Mouse (Mus musculus) heart, adult 2 months (tissue): ENCODE measurements around the gene Plekhg3. TPM values are rescaled to one million over a fixed set of nuclear protein-coding genes. Genes with fewer than 3 reads are reported as not detected.

Experiments used
- DNase-seq, 2 experiments: peaks; one replicate each; pipeline ENCODE4 v3.0.0; 2021
- H3K27ac ChIP-seq: fragments of 200-600 bp; 2 replicates; pipeline ENCODE4 v1.8.1; 2022
- H3K27me3 ChIP-seq: fragments of 200-500 bp; 2 replicates; pipeline ENCODE4 v1.6.1; 2012; ENCODE audit warnings: mild to moderate bottlenecking, low read length, inconsistent platforms, mixed read lengths; ENCODE audit not compliant: control insufficient read depth, insufficient read depth
- H3K36me3 ChIP-seq: fragments of 200-500 bp; 2 replicates; pipeline ENCODE4 v1.6.1; 2012; ENCODE audit warnings: low read length, inconsistent platforms; ENCODE audit not compliant: control insufficient read depth, insufficient read depth
- H3K4me1 ChIP-seq: fragments of 200-500 bp; 2 replicates; pipeline ENCODE4 v1.6.1; 2011; ENCODE audit warnings: low read length; ENCODE audit not compliant: control insufficient read depth, insufficient read depth
- H3K4me3 ChIP-seq: fragments of 200-600 bp; 2 replicates; pipeline ENCODE4 v1.8.1; 2022
- H3K79me2 ChIP-seq: fragments of 200-500 bp; replicated peaks from 2 replicates; pipeline ENCODE4 v1.6.1; 2012; ENCODE audit warnings: mild to moderate bottlenecking, inconsistent platforms, low read length, moderate library complexity, mixed read lengths; ENCODE audit not compliant: control insufficient read depth, insufficient read depth
- H3K9ac ChIP-seq: fragments of 200-500 bp; 2 replicates; pipeline ENCODE4 v1.6.1; 2012; ENCODE audit warnings: low read depth, mild to moderate bottlenecking, control low read depth, inconsistent platforms, low read length, mixed read lengths
- CTCF ChIP-seq: fragments of 200-600 bp; IDR thresholded peaks from 2 replicates; pipeline ENCODE4 v1.8.1; 2022; ENCODE audit warnings: antibody characterized with exemption, mild to moderate bottlenecking, moderate library complexity
- EP300 ChIP-seq: fragments of 200-500 bp; IDR thresholded peaks from 2 replicates; pipeline ENCODE4 v1.6.1; 2011; ENCODE audit warnings: low read depth, low read length, control low read depth; ENCODE audit not compliant: insufficient read depth
- POLR2A ChIP-seq: fragments of 200-500 bp; IDR thresholded peaks from 2 replicates; pipeline ENCODE4 v1.6.1; 2011; ENCODE audit warnings: mild to moderate bottlenecking, low read depth, low read length, control low read depth; ENCODE audit not compliant: insufficient read depth
- WGBS: fragments of 180-500 bp; shearing (Covaris S2); methylation state at CpG from one replicate; pipeline ENCODE4 v1.1.7; 2018; 5-methylcytosine and 5-hydroxymethylcytosine counted together
- intact Hi-C: fragments of 180-260 bp; cut with DNase I; formaldehyde crosslinking; loops from one replicate; pipeline ENCODE4 v1.15.1; 2025
- polyA plus RNA-seq: library from polyadenylated mRNA; depleted of rRNA; stranded (reverse); fragments of >200 nt; gene quantifications from 2 replicates; pipeline ENCODE4 v1.2.3, GENCODE M21; 2012
- total RNA-seq, 2 experiments: library from RNA; stranded (reverse); gene quantifications; 2 replicates each; pipeline ENCODE4 v1.2.3; 2021

The Plekhg3 gene
- total and polyA plus RNA-seq, 3 experiments, result 11.6 to 13.6 (median 12.9) TPM

- no peaks in the 10 kb centered on the region for H3K79me2 ChIP-seq
- 85% methylated on average over 3 of the region's 3 CpGs for WGBS
- H3K27ac ChIP-seq, result no peak overlapping the region
Observed at GRCm38 (mm10) chr12:76591037-76591436, 60.3 kb downstream of the Plekhg3 start.

DNA sequence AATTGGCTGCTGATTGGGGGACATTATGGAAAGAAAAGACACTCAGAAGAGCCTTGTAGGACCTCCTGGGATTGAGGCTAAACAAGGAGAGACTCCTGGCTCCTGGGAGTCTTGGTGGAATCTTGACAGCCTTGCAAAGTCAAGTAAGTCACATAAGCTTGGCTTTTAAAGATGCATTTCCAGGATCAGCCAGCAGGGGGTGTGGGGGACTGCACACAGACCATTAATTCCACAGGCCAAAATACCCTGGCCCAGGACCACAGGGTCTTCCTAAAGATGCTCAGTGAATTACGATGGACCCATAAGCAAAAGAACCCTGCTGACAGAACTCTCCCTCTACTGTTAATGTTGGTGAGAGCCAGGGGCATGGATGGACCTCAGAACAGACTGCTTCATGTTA lies 61.5 kb downstream of the Plekhg3 start:
- H3K36me3 ChIP-seq, result no peaks in the 10 kb centered on the region
- H3K27ac ChIP-seq, result no peak overlapping the region
- H3K27me3 ChIP-seq, result no peaks in the 10 kb centered on the region
- intact Hi-C loops, result loop anchor here (2.0 to 5.0 kb wide), 3 partner anchors 115 to 213 kb away; no protein-coding TSS in a partner anchor
- 57% methylated on average over 1 of the region's 1 CpGs for WGBS
- H3K4me3 ChIP-seq, result no peak overlapping the region
- no peak overlapping the region for H3K9ac ChIP-seq
- H3K4me1 ChIP-seq, result peaks cover 33% of the 10 kb centered on the region
- no peaks in the 10 kb centered on the region for H3K79me2 ChIP-seq
- TF ChIP-seq POLR2A (no peak), CTCF (peak; percentile 84)
- DNase-seq, result peak in 1 of 2 experiments; percentile 39

More at GRCm38 (mm10) chr12:76591037-76591436, 60.3 kb downstream of the Plekhg3 start:
- H3K36me3 ChIP-seq, result no peaks in the 10 kb centered on the region
- DNase-seq, result no peak
- no peak overlapping the region for H3K9ac ChIP-seq
- H3K4me1 ChIP-seq, result peaks cover 32% of the 10 kb centered on the region
- no peak for TF ChIP-seq CTCF
- no peak for TF ChIP-seq EP300
- H3K27me3 ChIP-seq, result no peaks in the 10 kb centered on the region
- intact Hi-C loops, result loop anchor here (5.0 kb wide), 2 partner anchors 114 to 126 kb away; no protein-coding TSS in a partner anchor
- no peak overlapping the region for H3K4me3 ChIP-seq

DNA sequence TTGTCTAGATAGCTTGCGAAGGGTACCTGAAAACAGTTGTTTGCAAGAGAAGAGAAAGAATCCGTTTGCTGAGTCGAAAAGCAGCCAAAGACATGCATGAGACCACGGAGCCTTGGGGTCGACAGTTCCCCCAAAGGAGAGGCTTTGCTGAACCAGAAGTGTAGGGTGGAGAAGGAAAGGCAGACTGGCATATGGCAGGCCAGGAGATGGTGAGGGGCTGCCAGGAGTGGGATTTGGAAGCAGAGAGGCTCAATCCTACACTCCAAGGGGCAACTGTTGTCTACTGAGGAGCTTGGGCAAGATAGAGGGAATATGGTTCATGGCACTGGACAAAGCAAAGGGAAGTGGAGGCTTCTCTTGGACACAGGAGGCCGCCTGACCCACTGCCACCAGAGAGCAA lies 62.6 kb downstream of the Plekhg3 start:
- DNase-seq, result no peak
- no peak for TF ChIP-seq CTCF
- TF ChIP-seq POLR2A, result no peak
- no peak for TF ChIP-seq EP300
- no peaks in the 10 kb centered on the region for H3K36me3 ChIP-seq
- H3K27ac ChIP-seq, result peak overlapping the region; percentile 43
- 92% methylated on average over 6 of the region's 6 CpGs for WGBS
- no peaks in the 10 kb centered on the region for H3K27me3 ChIP-seq
- intact Hi-C loops, result loop anchor here (2.0 to 5.0 kb wide), 3 partner anchors 116 to 212 kb away; no protein-coding TSS in a partner anchor
- H3K4me1 ChIP-seq, result peaks cover 33% of the 10 kb centered on the region
- H3K79me2 ChIP-seq, result no peaks in the 10 kb centered on the region
- H3K4me3 ChIP-seq, result no peak overlapping the region
- no peak overlapping the region for H3K9ac ChIP-seq

- Histone ChIP-seq H3K27me3 (no peaks in the 10 kb centered on the region), H3K79me2 (no peaks in the 10 kb centered on the region), H3K27ac (peak overlapping the region; percentile 55), H3K36me3 (no peaks in the 10 kb centered on the region), H3K4me3 (no peak overlapping the region), H3K9ac (no peak overlapping the region), H3K4me1 (peaks cover 33% of the 10 kb centered on the region)
- 12% methylated on average over 7 of the region's 7 CpGs for WGBS
- DNase-seq, result peak; percentile 80 to 88
- intact Hi-C loops, result loop anchor here (2.0 to 5.0 kb wide), 3 partner anchors 117 to 211 kb away; no protein-coding TSS in a partner anchor
- TF ChIP-seq EP300, result 0 out of 2 replicates have a peak, but pooled peaks have one; percentile 40
- no peak for TF ChIP-seq CTCF
Observed at GRCm38 (mm10) chr12:76593839-76594322, 63.2 kb downstream of the Plekhg3 start.

DNA sequence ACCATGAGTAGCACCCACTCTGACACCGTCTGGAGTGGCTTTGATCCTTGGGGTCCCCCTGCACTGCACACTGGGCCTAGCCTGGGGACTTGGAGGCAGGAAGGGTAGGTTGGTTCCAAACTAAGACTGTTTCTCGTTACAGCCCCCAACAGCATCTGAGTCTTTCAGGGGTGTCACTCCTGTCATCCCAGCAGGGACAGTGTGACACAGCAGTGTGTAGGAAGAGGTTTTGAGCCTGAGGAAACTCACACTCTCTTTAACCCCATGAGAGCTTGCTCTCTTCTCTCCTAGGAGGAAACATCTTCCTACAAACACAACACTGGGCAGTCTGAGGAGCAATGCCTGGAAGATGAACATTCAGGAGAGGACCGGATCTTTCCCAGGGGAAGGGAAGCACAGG lies 63.9 kb downstream of the Plekhg3 start:
- WGBS, result 62% methylated on average over 3 of the region's 3 CpGs
- H3K79me2 ChIP-seq, result no peaks in the 10 kb centered on the region
- H3K9ac ChIP-seq, result 0 out of 2 replicates have a peak overlapping the region, but pooled peaks have one; percentile 3
- H3K4me3 ChIP-seq, result no peak overlapping the region
- no peaks in the 10 kb centered on the region for H3K27me3 ChIP-seq
- H3K27ac ChIP-seq, result peak overlapping the region; percentile 55
- H3K4me1 ChIP-seq, result peaks cover 30% of the 10 kb centered on the region
- no peaks in the 10 kb centered on the region for H3K36me3 ChIP-seq
- DNase-seq, result no peak
- TF ChIP-seq CTCF, result no peak
- no peak for TF ChIP-seq POLR2A
- no peak for TF ChIP-seq EP300
- intact Hi-C loops, result loop anchor here (5.0 kb wide), 2 partner anchors 117 to 123 kb away; no protein-coding TSS in a partner anchor

GRCm38 (mm10) chr12:76595830-76596229 lies 65.1 kb downstream of the Plekhg3 start:
- TF ChIP-seq POLR2A (no peak), EP300 (no peak), CTCF (no peak)
- Histone ChIP-seq H3K27ac (no peak overlapping the region), H3K36me3 (no peaks in the 10 kb centered on the region), H3K4me3 (no peak overlapping the region), H3K4me1 (peaks cover 23% of the 10 kb centered on the region), H3K79me2 (no peaks in the 10 kb centered on the region), H3K27me3 (no peaks in the 10 kb centered on the region), H3K9ac (no peak overlapping the region)
- WGBS, result 83% methylated on average over 2 of the region's 2 CpGs
- no peak for DNase-seq
- intact Hi-C loops, result loop anchor here (1.0 to 2.0 kb wide), 2 partner anchors 69 to 100 kb away; no protein-coding TSS in a partner anchor
